Mouse (Mus musculus): Measurements from ENCODE around the gene Acsl5. TPM values are rescaled to one million over a fixed set of nuclear protein-coding genes. Genes with fewer than 3 reads are reported as not detected.

The Acsl5 gene
- polyA plus RNA-seq, 1 experiment from 2014 or later: 63.2 TPM

- H3K9me3 ChIP-seq (ENCODE audit: control insufficient read depth, low read length): no peaks in the 10 kb centered on the region
- no peak overlapping the region for H3K4me3 ChIP-seq (ENCODE audit: low read depth, low read length)
- DNase-seq (ENCODE audit: low spot score) (no peak), ATAC-seq (ENCODE audit: low FRiP score, low TSS enrichment) (no peak)
- no peak overlapping the region for H3K4me2 ChIP-seq (replicated peaks; ENCODE audit: low read depth)
- H3K4me1 ChIP-seq (replicated peaks; ENCODE audit: control insufficient read depth, insufficient read depth): no peaks in the 10 kb centered on the region
- H3K36me3 ChIP-seq (ENCODE audit: control insufficient read depth, insufficient read depth, low read length): peaks cover 4% of the 10 kb centered on the region; the same call in 1 of the 2 replicates
- H3K27ac ChIP-seq (replicated peaks): no peak overlapping the region
- H3K9ac ChIP-seq (ENCODE audit: low read length): no peak overlapping the region
- 80% methylated on average over 4 of the region's 4 CpGs for WGBS
- TF ChIP-seq CTCF (IDR thresholded peaks at IDR 0.05; ENCODE audit: low read depth) (no peak), EP300 (optimal IDR thresholded peaks at IDR 0.05) (no peak)
- H3K27me3 ChIP-seq (ENCODE audit: control insufficient read depth, insufficient read depth, low read length): no peaks in the 10 kb centered on the region
These were observed 24.4 kb downstream of the Acsl5 start for GRCm38 (mm10) chr19:55276100-55276499.

DNA sequence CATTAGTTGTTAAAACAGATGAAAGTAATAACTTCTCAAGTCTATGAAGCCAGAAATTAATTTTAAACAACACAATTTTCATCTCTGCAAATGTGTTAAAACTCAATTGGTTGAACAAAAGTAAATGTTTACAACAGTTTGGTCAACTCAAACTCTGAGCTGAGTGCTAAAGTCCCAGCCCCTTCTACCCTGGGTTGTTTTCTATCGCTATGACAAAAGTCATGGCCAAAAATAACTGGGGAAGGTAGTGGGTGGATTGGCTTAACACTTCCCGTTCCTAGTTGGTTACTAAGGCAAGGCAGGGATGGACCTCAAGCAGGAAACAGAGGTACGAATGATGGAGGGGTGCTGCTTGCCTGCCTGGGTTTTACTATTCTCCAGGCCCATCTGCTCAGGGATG is 25.0 kb downstream of the Acsl5 start:
- H3K27ac ChIP-seq (replicated peaks): no peak overlapping the region
- no peaks in the 10 kb centered on the region for H3K9me3 ChIP-seq (ENCODE audit: control insufficient read depth, low read length)
- no peak overlapping the region for H3K4me3 ChIP-seq (ENCODE audit: low read depth, low read length)
- H3K4me1 ChIP-seq (replicated peaks; ENCODE audit: control insufficient read depth, insufficient read depth): no peaks in the 10 kb centered on the region
- H3K9ac ChIP-seq (ENCODE audit: low read length): no peak overlapping the region
- DNase-seq (ENCODE audit: low spot score) (no peak), ATAC-seq (ENCODE audit: low FRiP score, low TSS enrichment) (no peak)
- no peak for TF ChIP-seq CTCF (IDR thresholded peaks at IDR 0.05; ENCODE audit: low read depth)
- TF ChIP-seq EP300 (optimal IDR thresholded peaks at IDR 0.05): no peak
- WGBS: 81% methylated on average over 3 of the region's 3 CpGs
- H3K36me3 ChIP-seq (ENCODE audit: control insufficient read depth, insufficient read depth, low read length): peaks cover 4% of the 10 kb centered on the region; the same call in 1 of the 2 replicates
- H3K27me3 ChIP-seq (ENCODE audit: control insufficient read depth, insufficient read depth, low read length): no peaks in the 10 kb centered on the region
- no peak overlapping the region for H3K4me2 ChIP-seq (replicated peaks; ENCODE audit: low read depth)

- DNase-seq (ENCODE audit: low spot score): no peak
- WGBS: 87% methylated on average over 4 of the region's 4 CpGs
- Histone ChIP-seq H3K36me3 (ENCODE audit: control insufficient read depth, insufficient read depth, low read length) (peaks cover 9% of the 10 kb centered on the region; the same call in 1 of the 2 replicates), H3K9ac (ENCODE audit: low read length) (no peak overlapping the region), H3K27me3 (ENCODE audit: control insufficient read depth, insufficient read depth, low read length) (no peaks in the 10 kb centered on the region), H3K4me3 (ENCODE audit: low read depth, low read length) (no peak overlapping the region), H3K4me2 (replicated peaks; ENCODE audit: low read depth) (no peak overlapping the region), H3K9me3 (ENCODE audit: control insufficient read depth, low read length) (no peaks in the 10 kb centered on the region), H3K4me1 (replicated peaks; ENCODE audit: control insufficient read depth, insufficient read depth) (no peaks in the 10 kb centered on the region), H3K27ac (replicated peaks) (no peak overlapping the region)
- no peak for ATAC-seq (ENCODE audit: low FRiP score, low TSS enrichment)
- no peak for TF ChIP-seq CTCF (IDR thresholded peaks at IDR 0.05; ENCODE audit: low read depth)
- no peak for TF ChIP-seq EP300 (optimal IDR thresholded peaks at IDR 0.05)
These were observed 32.4 kb downstream of the Acsl5 start for GRCm38 (mm10) chr19:55284093-55284492.

GRCm38 (mm10) chr19:55286034-55286433 is 34.3 kb downstream of the Acsl5 start:
- no peaks in the 10 kb centered on the region for H3K4me1 ChIP-seq (replicated peaks; ENCODE audit: control insufficient read depth, insufficient read depth)
- no peaks in the 10 kb centered on the region for H3K9me3 ChIP-seq (ENCODE audit: control insufficient read depth, low read length)
- H3K36me3 ChIP-seq (ENCODE audit: control insufficient read depth, insufficient read depth, low read length): peaks cover 4% of the 10 kb centered on the region; the same call in 1 of the 2 replicates
- H3K4me3 ChIP-seq (ENCODE audit: low read depth, low read length): no peak overlapping the region
- no peaks in the 10 kb centered on the region for H3K27me3 ChIP-seq (ENCODE audit: control insufficient read depth, insufficient read depth, low read length)
- WGBS: 89% methylated on average over 4 of the region's 4 CpGs
- no peak for TF ChIP-seq CTCF (IDR thresholded peaks at IDR 0.05; ENCODE audit: low read depth)
- TF ChIP-seq EP300 (optimal IDR thresholded peaks at IDR 0.05): no peak
- no peak overlapping the region for H3K27ac ChIP-seq (replicated peaks)
- no peak for DNase-seq (ENCODE audit: low spot score)
- H3K9ac ChIP-seq (ENCODE audit: low read length): no peak overlapping the region
- no peak for ATAC-seq (ENCODE audit: low FRiP score, low TSS enrichment)
- no peak overlapping the region for H3K4me2 ChIP-seq (replicated peaks; ENCODE audit: low read depth)

DNA sequence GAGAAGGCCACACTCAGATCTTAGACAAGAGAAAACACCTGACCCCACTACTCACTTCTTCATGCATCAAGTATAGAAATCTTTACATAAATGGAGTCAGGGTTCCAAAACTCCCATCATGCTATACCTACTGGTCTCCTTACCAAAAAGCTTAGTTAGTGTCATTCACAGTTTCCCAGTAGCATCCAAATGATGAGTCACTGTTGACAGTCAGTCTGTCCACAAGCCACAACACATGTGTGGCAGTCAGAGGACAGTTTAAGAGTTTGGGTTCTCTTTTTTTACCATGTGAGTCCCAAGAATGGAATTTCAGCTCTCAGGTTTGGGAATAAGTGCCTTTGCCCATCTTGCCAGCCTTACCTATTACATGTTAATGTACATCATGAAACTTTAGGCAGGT is 37.2 kb downstream of the Acsl5 start:
- H3K27me3 ChIP-seq (ENCODE audit: control insufficient read depth, insufficient read depth, low read length): no peaks in the 10 kb centered on the region
- no peak overlapping the region for H3K27ac ChIP-seq (replicated peaks)
- no peak overlapping the region for H3K9ac ChIP-seq (ENCODE audit: low read length)
- no peak for ATAC-seq (ENCODE audit: low FRiP score, low TSS enrichment)
- peaks cover 5% of the 10 kb centered on the region for H3K36me3 ChIP-seq (ENCODE audit: control insufficient read depth, insufficient read depth, low read length)
- TF ChIP-seq EP300 (optimal IDR thresholded peaks at IDR 0.05): no peak
- TF ChIP-seq CTCF (IDR thresholded peaks at IDR 0.05; ENCODE audit: low read depth): no peak
- no peak overlapping the region for H3K4me2 ChIP-seq (replicated peaks; ENCODE audit: low read depth)
- no peak for DNase-seq (ENCODE audit: low spot score)
- no peaks in the 10 kb centered on the region for H3K4me1 ChIP-seq (replicated peaks; ENCODE audit: control insufficient read depth, insufficient read depth)
- no peak overlapping the region for H3K4me3 ChIP-seq (ENCODE audit: low read depth, low read length)
- H3K9me3 ChIP-seq (ENCODE audit: control insufficient read depth, low read length): no peaks in the 10 kb centered on the region

DNA sequence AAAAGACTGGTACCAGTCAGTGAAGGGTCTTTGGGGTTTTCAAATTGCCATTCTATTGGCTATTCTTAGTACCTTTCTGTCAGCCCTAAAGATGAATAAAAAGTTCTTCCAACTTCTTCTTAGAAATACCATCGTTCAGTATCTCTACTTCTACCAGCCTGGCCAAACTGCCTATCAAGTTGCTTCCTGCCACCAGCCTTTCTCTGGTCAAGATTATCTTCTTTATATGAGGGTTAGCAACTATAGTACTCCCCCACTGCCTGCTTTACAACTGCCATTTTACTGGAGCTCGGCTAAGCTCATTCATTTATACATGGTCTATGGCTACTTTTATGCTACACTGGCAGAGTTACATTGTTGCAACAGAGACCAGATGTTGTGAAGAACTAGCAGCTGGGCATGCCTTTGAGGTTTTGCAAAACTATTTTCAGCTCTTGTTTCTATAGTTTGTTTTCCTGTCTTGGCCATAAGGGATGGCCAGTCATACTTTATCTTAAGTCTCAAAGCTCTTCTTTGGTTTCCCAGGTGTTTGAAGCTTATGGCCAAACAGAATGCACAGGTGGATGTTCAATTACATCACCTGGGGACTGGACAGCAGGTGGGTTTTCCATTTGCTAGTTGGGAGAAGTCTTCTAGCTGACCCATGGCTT is 39.0 kb downstream of the Acsl5 start:
- Histone ChIP-seq H3K36me3 (ENCODE audit: control insufficient read depth, insufficient read depth, low read length) (peaks cover 11% of the 10 kb centered on the region), H3K9ac (ENCODE audit: low read length) (no peak overlapping the region), H3K27me3 (ENCODE audit: control insufficient read depth, insufficient read depth, low read length) (no peaks in the 10 kb centered on the region), H3K27ac (replicated peaks) (no peak overlapping the region), H3K4me1 (replicated peaks; ENCODE audit: control insufficient read depth, insufficient read depth) (no peaks in the 10 kb centered on the region), H3K4me3 (ENCODE audit: low read depth, low read length) (no peak overlapping the region), H3K9me3 (ENCODE audit: control insufficient read depth, low read length) (no peaks in the 10 kb centered on the region), H3K4me2 (replicated peaks; ENCODE audit: low read depth) (no peak overlapping the region)
- 82% methylated on average over 2 of the region's 2 CpGs for WGBS
- ATAC-seq (ENCODE audit: low FRiP score, low TSS enrichment): no peak
- DNase-seq (ENCODE audit: low spot score): no peak
- no peak for TF ChIP-seq EP300 (optimal IDR thresholded peaks at IDR 0.05)
- no peak for TF ChIP-seq CTCF (IDR thresholded peaks at IDR 0.05; ENCODE audit: low read depth)
